11 mouse cellular contexts compared by ENCODE assay signal in genomic region chr9:45739001-45739701, GRCm38 (mm10).
DNase-seq lines count a peak whose midpoint lies in the region; ATAC-seq and TF ChIP-seq lines count a peak whose summit lies in the region.
"Had no signal": no experiment of that assay in that cellular context is flagged by ENCODE, and none has a peak within 500 bp of the region (broad histone marks: within the 10 kb centered on the region; RNA-seq: fewer than 3 reads in every experiment).

No protein-coding gene starts in this region.

- no peak for ATAC-seq in cerebellum, adult (ENCODE audit: insufficient number of reproducible peaks, low FRiP score, low TSS enrichment)

- DNase-seq in cerebellum, adult 11-12 months: peak; percentile 59
- DNase-seq in retina, postnatal 1 day: peak; percentile 41
- DNase-seq in retina, embryonic 14.5 days (ENCODE audit: low spot score): no peak
- peak; percentile 45 for DNase-seq in layer of hippocampus, adult 9-11 months
- DNase-seq in urinary bladder, postnatal 10 days (ENCODE audit: low spot score): no peak
- DNase-seq in yolk sac, embryonic 10.5 days (ENCODE audit: low spot score): no peak
- DNase-seq: kidney, adult 8-10 months had no signal

- no peak for TF ChIP-seq POLR2A in olfactory bulb, adult 2 months (IDR thresholded peaks at IDR 0.05; ENCODE audit: insufficient read depth, low read depth, low read length)

- TF ChIP-seq CTCF in olfactory bulb, adult 2 months (IDR thresholded peaks at IDR 0.05; ENCODE audit: insufficient read depth, low read depth, low read length): no peak

- H3K27ac ChIP-seq in olfactory bulb, adult 2 months (ENCODE audit: insufficient read depth, low read depth, low read length): peak overlapping the region; percentile 38; the same call in 1 of the 2 replicates
- H3K27ac ChIP-seq: liver, embryonic 15.5 days had no signal

- H3K4me1 ChIP-seq in olfactory bulb, adult 2 months (ENCODE audit: control insufficient read depth, insufficient read depth, low read length): peaks cover 15% of the 10 kb centered on the region
- H3K4me1 ChIP-seq: liver, embryonic 15.5 days had no signal

- 55% methylated on average over 12 of the region's 12 CpGs for WGBS in olfactory bulb, adult 2 months

- no peak overlapping the region for H3K4me3 ChIP-seq in olfactory bulb, adult 2 months (ENCODE audit: insufficient read depth, low read depth, low read length)
- H3K4me3 ChIP-seq: erythroblast, embryonic 14.5 days; liver, embryonic 15.5 days had no signal

Comparison
In these comparisons a context has a peak if more than half of its experiments do, and no peak if none do; other contexts are left out.
1. DNase-seq: peak in cerebellum, adult 11-12 months (single experiment), retina, postnatal 1 day (single experiment) and layer of hippocampus, adult 9-11 months (single experiment); none in retina, embryonic 14.5 days (single experiment), urinary bladder, postnatal 10 days (single experiment) and yolk sac, embryonic 10.5 days (single experiment).